Comparison of ENCODE assay signal across 11 mouse cellular contexts in genomic region chr11:98926553-98926952, GRCm38 (mm10). TPM values are rescaled to one million over a fixed set of nuclear protein-coding genes. Genes with fewer than 3 reads are reported as not detected.
DNase-seq lines count a peak whose midpoint lies in the region; ATAC-seq lines count a peak whose summit lies in the region.
"Had no signal": no experiment of that assay in that cellular context is flagged by ENCODE, and none has a peak within 500 bp of the region (broad histone marks: within the 10 kb centered on the region; RNA-seq: fewer than 3 reads in every experiment).

No protein-coding gene starts in this region.

- H3K27me3 ChIP-seq in heart, embryonic 10.5 days (ENCODE audit: insufficient read depth, poor library complexity, severe bottlenecking): no peaks in the 10 kb centered on the region
- no peaks in the 10 kb centered on the region for H3K27me3 ChIP-seq in lung, embryonic 16.5 days (ENCODE audit: control insufficient read depth, insufficient read depth, low read depth, low read length)
- H3K27me3 ChIP-seq in hindbrain, embryonic 14.5 days (ENCODE audit: control insufficient read depth, insufficient read depth, low read length): no peaks in the 10 kb centered on the region
- H3K27me3 ChIP-seq in stomach, embryonic 14.5 days (ENCODE audit: control insufficient read depth, insufficient read depth, low read length): no peaks in the 10 kb centered on the region

- peaks cover 14% of the 10 kb centered on the region for H3K36me3 ChIP-seq in heart, embryonic 10.5 days
- H3K36me3 ChIP-seq in lung, embryonic 16.5 days (ENCODE audit: control insufficient read depth, insufficient read depth, low read length): no peaks in the 10 kb centered on the region
- no peaks in the 10 kb centered on the region for H3K36me3 ChIP-seq in hindbrain, embryonic 14.5 days (replicated peaks; ENCODE audit: control insufficient read depth, insufficient read depth)
- H3K36me3 ChIP-seq in stomach, embryonic 14.5 days (ENCODE audit: control insufficient read depth, insufficient read depth, low read length): no peaks in the 10 kb centered on the region

- peak overlapping the region; percentile 46 for H3K4me2 ChIP-seq in lung, embryonic 16.5 days (ENCODE audit: low read depth, low read length)
- no peak overlapping the region for H3K4me2 ChIP-seq in hindbrain, embryonic 14.5 days (replicated peaks)
- H3K4me2 ChIP-seq in stomach, embryonic 14.5 days (replicated peaks; ENCODE audit: low read depth, low read length): no peak overlapping the region

- peaks cover 87% of the 10 kb centered on the region for H3K4me1 ChIP-seq in heart, embryonic 10.5 days
- peaks cover 80% of the 10 kb centered on the region for H3K4me1 ChIP-seq in lung, embryonic 16.5 days (replicated peaks; ENCODE audit: control insufficient read depth, insufficient read depth, low read length)
- peaks cover 77% of the 10 kb centered on the region for H3K4me1 ChIP-seq in hindbrain, embryonic 14.5 days (replicated peaks; ENCODE audit: control insufficient read depth, insufficient read depth, low read length)
- H3K4me1 ChIP-seq in stomach, embryonic 14.5 days (ENCODE audit: control insufficient read depth, insufficient read depth, low read length): peaks cover 77% of the 10 kb centered on the region

- ATAC-seq in lung, embryonic 16.5 days (ENCODE audit: low read depth): no peak
- no peak for ATAC-seq in hindbrain, embryonic 14.5 days (ENCODE audit: low FRiP score)
- ATAC-seq in stomach, embryonic 14.5 days (ENCODE audit: insufficient number of reproducible peaks, insufficient read depth, low FRiP score, low read depth): no peak
- no peak for ATAC-seq in inflammation-experienced regulatory T-cells, adult 6 months
- ATAC-seq: CD4-positive, CD25-positive, alpha-beta regulatory T cell, adult 4 months had no signal

- H3K27ac ChIP-seq in heart, embryonic 10.5 days: peak overlapping the region; percentile 89
- peak overlapping the region; percentile 97 for H3K27ac ChIP-seq in lung, embryonic 16.5 days (ENCODE audit: low read length)
- peak overlapping the region; percentile 74; the same call in 1 of the 2 replicates for H3K27ac ChIP-seq in hindbrain, embryonic 14.5 days
- H3K27ac ChIP-seq in stomach, embryonic 14.5 days (ENCODE audit: low read length): peak overlapping the region; percentile 96; the same call in 1 of the 2 replicates

- WGBS in heart, embryonic 10.5 days: 58% methylated on average over 7 of the region's 7 CpGs
- 67% methylated on average over 7 of the region's 7 CpGs for WGBS in lung, embryonic 16.5 days
- WGBS in hindbrain, embryonic 14.5 days: 62% methylated on average over 7 of the region's 7 CpGs
- WGBS in stomach, embryonic 14.5 days: 66% methylated on average over 7 of the region's 7 CpGs

- intact Hi-C loops in heart, postnatal 10 days (cut with DNase I): no loop called here

- H3K9ac ChIP-seq in lung, embryonic 16.5 days (ENCODE audit: low read length): peak overlapping the region; percentile 57
- H3K9ac ChIP-seq in hindbrain, embryonic 14.5 days: no peak overlapping the region
- H3K9ac ChIP-seq in stomach, embryonic 14.5 days (replicated peaks; ENCODE audit: low read depth, low read length): no peak overlapping the region

- H3K4me3 ChIP-seq in heart, embryonic 10.5 days: peak overlapping the region; percentile 33
- H3K4me3 ChIP-seq in lung, embryonic 16.5 days (ENCODE audit: low read length): no peak overlapping the region
- no peak overlapping the region for H3K4me3 ChIP-seq in hindbrain, embryonic 14.5 days (replicated peaks; ENCODE audit: low read length)
- H3K4me3 ChIP-seq in stomach, embryonic 14.5 days (ENCODE audit: low read depth, low read length): no peak overlapping the region
- H3K4me3 ChIP-seq: megakaryocyte, embryonic 14.5 days had no signal

- H3K9me3 ChIP-seq in heart, embryonic 10.5 days: no peaks in the 10 kb centered on the region
- H3K9me3 ChIP-seq in lung, embryonic 16.5 days (ENCODE audit: control insufficient read depth, low read length): no peaks in the 10 kb centered on the region
- H3K9me3 ChIP-seq in hindbrain, embryonic 14.5 days (ENCODE audit: control insufficient read depth, low read length): no peaks in the 10 kb centered on the region
- no peaks in the 10 kb centered on the region for H3K9me3 ChIP-seq in stomach, embryonic 14.5 days (ENCODE audit: control insufficient read depth, low read depth, low read length)
- H3K9me3 ChIP-seq: megakaryocyte, embryonic 14.5 days had no signal

- no peak for DNase-seq in heart, embryonic 10.5 days (ENCODE audit: low spot score)
- no peak for DNase-seq in heart, postnatal 10 days
- no peak for DNase-seq in lung, postnatal 10 days
- no peak for DNase-seq in hindbrain, embryonic 14.5 days (ENCODE audit: low spot score)
- DNase-seq in layer of hippocampus, postnatal 14 days (ENCODE audit: low spot score in 2 of 2): no peak
- DNase-seq: kidney, adult 8-10 months had no signal

RNA-seq across cellular contexts. Expression of gene Rara, which starts 1.1 kb away (rescaled TPM):
- 30.4 and 36.9 TPM in 2 replicates for polyA plus RNA-seq in heart, embryonic 10.5 days (2016; fragmentation: Nextera tagmentation; extraction: Ambion mirVana)
- total RNA-seq in heart, postnatal 10 days (2021): 10 to 100 TPM; 31.9 to 33.0 TPM
- 35.4 and 37.2 TPM in 2 replicates for polyA plus RNA-seq in lung, embryonic 16.5 days (2015; fragmentation: Nextera tagmentation; extraction: Ambion mirVana)
- polyA plus RNA-seq in hindbrain, embryonic 14.5 days (2014; fragmentation: Nextera tagmentation; extraction: Ambion mirVana): 18.4 and 18.7 TPM in 2 replicates
- 54.0 and 56.8 TPM in 2 replicates for polyA plus RNA-seq in stomach, embryonic 14.5 days (2014; fragmentation: Nextera tagmentation; extraction: Ambion mirVana)
- 1 to 10 TPM; 7.4 to 8.1 (median 7.6) TPM for polyA plus RNA-seq in inflammation-experienced regulatory T-cells, adult 6 months (2017; shearing (Covaris generic))
- 10 to 100 TPM; 20.2 to 20.3 TPM for total RNA-seq in layer of hippocampus, postnatal 14 days (2021)

RNA-seq across cellular contexts. Expression of gene Cdc6, which starts 19.0 kb away (rescaled TPM):
- 39.3 and 47.7 TPM in 2 replicates for polyA plus RNA-seq in heart, embryonic 10.5 days (2016; fragmentation: Nextera tagmentation; extraction: Ambion mirVana)
- 1 to 10 TPM; 3.3 to 3.6 TPM for total RNA-seq in heart, postnatal 10 days (2021)
- polyA plus RNA-seq in lung, embryonic 16.5 days (2015; fragmentation: Nextera tagmentation; extraction: Ambion mirVana): 34.0 and 38.3 TPM in 2 replicates
- 4.3 and 5.2 TPM in 2 replicates for polyA plus RNA-seq in hindbrain, embryonic 14.5 days (2014; fragmentation: Nextera tagmentation; extraction: Ambion mirVana)
- 31.4 and 32.6 TPM in 2 replicates for polyA plus RNA-seq in stomach, embryonic 14.5 days (2014; fragmentation: Nextera tagmentation; extraction: Ambion mirVana)
- 10 to 100 TPM in 1 of 3 experiments, 1 to 10 TPM in 2; 5.1 to 40.6 (median 5.2) TPM for polyA plus RNA-seq in inflammation-experienced regulatory T-cells, adult 6 months (2017; shearing (Covaris generic))
- under 1 TPM; 0.81 to 0.97 TPM for total RNA-seq in layer of hippocampus, postnatal 14 days (2021)

RNA-seq across cellular contexts. Expression of gene Gjd3, which starts 56.3 kb away (rescaled TPM):
- polyA plus RNA-seq in heart, embryonic 10.5 days (2016; fragmentation: Nextera tagmentation; extraction: Ambion mirVana): 1.0 and 1.1 TPM in 2 replicates
- 1 to 10 TPM; 1.3 to 2.0 TPM for total RNA-seq in heart, postnatal 10 days (2021)
- polyA plus RNA-seq in lung, embryonic 16.5 days (2015; fragmentation: Nextera tagmentation; extraction: Ambion mirVana): 0.31 TPM in 1 of 2 replicates, not detected in the other
- polyA plus RNA-seq in hindbrain, embryonic 14.5 days (2014; fragmentation: Nextera tagmentation; extraction: Ambion mirVana): 0.60 and 1.4 TPM in 2 replicates
- not detected in 2 replicates for polyA plus RNA-seq in stomach, embryonic 14.5 days (2014; fragmentation: Nextera tagmentation; extraction: Ambion mirVana)
- polyA plus RNA-seq in inflammation-experienced regulatory T-cells, adult 6 months (2017; shearing (Covaris generic)): not detected
- total RNA-seq in layer of hippocampus, postnatal 14 days (2021): 1 to 10 TPM; 2.2 TPM
- polyA plus RNA-seq: CD4-positive, CD25-positive, alpha-beta regulatory T cell, adult 4 months had no signal
